Mouse (Mus musculus) liver, embryonic 15.5 days (tissue): ENCODE data around the gene St3gal2. TPM values are rescaled to one million over a fixed set of nuclear protein-coding genes. Genes with fewer than 3 reads are reported as not detected.
A peak's percentile ranks its signal among the peaks of the same experiment; 100 is the strongest.
"Not testable (repeated sequence)": the region's sequence is repeated elsewhere in the genome, so short reads cannot be mapped to it uniquely, and the experiment has no call there.

Experiments
- ATAC-seq: fragments of 200-750 bp; cut with Nextera tagmentation; 2 replicates; pipeline ENCODE4 v1.8.0; 2017; ENCODE audit warnings: moderate number of reproducible peaks, mild to moderate bottlenecking, moderate library complexity; ENCODE audit not compliant: insufficient read depth
- H3K27ac ChIP-seq: fragments of 300-500 bp; sonication (generic); replicated peaks from 2 replicates; pipeline ENCODE4 v1.5.1; 2015; ENCODE audit warnings: mild to moderate bottlenecking, inconsistent platforms
- H3K27me3 ChIP-seq: fragments of 300-500 bp; sonication (generic); 2 replicates; pipeline ENCODE4 v1.6.1; 2015; ENCODE audit warnings: mild to moderate bottlenecking, inconsistent platforms
- H3K36me3 ChIP-seq: fragments of 300-500 bp; sonication (generic); replicated peaks from 2 replicates; pipeline ENCODE4 v1.6.1; 2015; ENCODE audit warnings: moderate library complexity, mild to moderate bottlenecking, inconsistent platforms
- H3K4me1 ChIP-seq: fragments of 300-500 bp; sonication (generic); replicated peaks from 2 replicates; pipeline ENCODE4 v1.6.1; 2015; ENCODE audit warnings: inconsistent platforms
- H3K4me2 ChIP-seq: fragments of 300-500 bp; sonication (generic); 2 replicates; pipeline ENCODE4 v1.6.1; 2015; ENCODE audit warnings: moderate library complexity, mild to moderate bottlenecking, inconsistent platforms
- H3K4me3 ChIP-seq: fragments of 300-500 bp; sonication (generic); replicated peaks from 2 replicates; pipeline ENCODE4 v1.5.1; 2015; ENCODE audit warnings: mild to moderate bottlenecking, inconsistent platforms
- H3K9ac ChIP-seq: fragments of 300-500 bp; sonication (generic); 2 replicates; pipeline ENCODE4 v1.6.1; 2015; ENCODE audit warnings: moderate library complexity, mild to moderate bottlenecking, inconsistent platforms
- H3K9me3 ChIP-seq: fragments of 300-500 bp; sonication (generic); replicated peaks from 2 replicates; pipeline ENCODE4 v1.6.1; 2016; ENCODE audit warnings: inconsistent platforms
- WGBS: fragments of 180-500 bp; shearing (Covaris S2); methylation state at CpG from one replicate; pipeline ENCODE4 v1.1.7; 2015; ENCODE audit warnings: mixed read lengths; ENCODE audit not compliant: insufficient replicate concordance; 5-methylcytosine and 5-hydroxymethylcytosine counted together
- polyA plus RNA-seq: library from polyadenylated mRNA; unstranded; fragments of >200 nt; fragmentation: Nextera tagmentation; extraction: Ambion mirVana; gene quantifications from 2 replicates; pipeline ENCODE4 v1.2.1, GENCODE M21; 2015

Gene St3gal2
- polyA plus RNA-seq, 1 experiment from 2014 or later: 21.9 TPM

DNA sequence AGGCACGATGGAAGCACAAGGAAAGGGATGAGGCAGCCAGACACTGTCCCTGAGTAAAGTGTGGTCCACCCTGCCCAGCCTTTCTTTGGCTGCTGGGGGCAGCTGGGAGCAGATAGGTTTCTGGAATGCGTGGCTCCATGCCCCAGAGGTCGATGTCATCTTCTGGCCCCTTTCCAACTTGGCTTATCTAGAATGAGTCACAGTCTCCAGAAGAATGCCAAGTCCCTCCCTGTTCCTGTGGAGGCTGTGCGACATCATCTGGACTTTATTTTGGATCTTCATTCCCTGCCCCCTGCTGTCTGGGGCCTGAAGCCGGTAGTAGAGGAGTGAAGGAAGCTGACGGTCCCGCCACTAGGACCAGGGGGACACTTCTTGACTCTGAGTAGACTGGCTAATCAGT, 45.9 kb downstream of the St3gal2 start:
- H3K4me3 ChIP-seq: no peak overlapping the region
- H3K36me3 ChIP-seq: peaks cover 94% of the 10 kb centered on the region
- ATAC-seq: no peak
- 49% methylated on average over 7 of the region's 7 CpGs for WGBS
- peaks cover 18% of the 10 kb centered on the region for H3K4me1 ChIP-seq
- no peak overlapping the region for H3K27ac ChIP-seq
- no peaks in the 10 kb centered on the region for H3K9me3 ChIP-seq
- H3K27me3 ChIP-seq: no peaks in the 10 kb centered on the region
- no peak overlapping the region for H3K9ac ChIP-seq
- H3K4me2 ChIP-seq: no peak overlapping the region

DNA sequence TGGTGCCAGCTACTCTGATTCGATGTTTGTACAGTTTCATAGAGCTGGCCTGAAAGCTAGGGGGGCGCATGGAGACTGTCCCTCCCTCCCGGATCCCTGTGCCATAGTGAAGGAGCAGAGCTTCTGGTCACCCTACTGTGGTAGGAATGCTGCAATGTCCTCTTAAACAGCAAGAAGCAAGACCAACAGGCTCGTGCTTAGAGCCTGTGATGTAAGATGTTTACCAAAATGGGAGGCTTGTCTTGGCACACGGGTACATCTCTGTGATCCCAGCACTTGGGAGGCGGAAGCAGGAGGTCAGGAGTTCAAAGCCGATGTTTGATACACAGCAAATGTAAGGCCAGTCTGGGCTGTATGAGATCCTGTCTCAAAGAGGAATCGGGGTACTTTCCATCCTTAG, 46.9 kb downstream of the St3gal2 start:
- H3K4me3 ChIP-seq: no peak overlapping the region
- WGBS: 83% methylated on average over 8 of the region's 8 CpGs
- H3K27me3 ChIP-seq: no peaks in the 10 kb centered on the region
- no peak overlapping the region for H3K4me2 ChIP-seq
- H3K36me3 ChIP-seq: peaks cover 92% of the 10 kb centered on the region
- H3K27ac ChIP-seq: no peak overlapping the region
- no peaks in the 10 kb centered on the region for H3K9me3 ChIP-seq
- H3K9ac ChIP-seq: no peak overlapping the region
- peaks cover 25% of the 10 kb centered on the region for H3K4me1 ChIP-seq
- no peak for ATAC-seq

DNA sequence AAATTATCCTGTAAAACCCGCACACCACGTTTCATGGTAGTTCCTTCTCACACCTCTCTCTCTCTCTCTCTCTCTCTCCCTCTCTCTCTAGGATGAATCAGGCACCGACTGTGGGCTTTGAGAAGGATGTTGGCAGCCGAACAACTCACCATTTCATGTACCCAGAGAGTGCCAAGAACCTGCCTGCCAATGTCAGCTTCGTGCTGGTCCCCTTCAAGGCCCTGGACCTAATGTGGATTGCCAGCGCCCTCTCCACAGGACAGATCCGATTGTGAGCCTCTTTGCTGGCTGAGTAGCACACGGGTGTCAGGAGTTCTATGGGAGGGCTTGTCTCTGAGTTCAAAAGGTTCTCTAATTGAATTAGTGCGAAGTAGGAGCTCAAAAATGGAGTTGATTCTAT, 47.6 kb downstream of the St3gal2 start:
- no peak for ATAC-seq
- no peak overlapping the region for H3K27ac ChIP-seq
- no peak overlapping the region for H3K4me3 ChIP-seq
- peaks cover 25% of the 10 kb centered on the region for H3K4me1 ChIP-seq
- H3K36me3 ChIP-seq: peaks cover 91% of the 10 kb centered on the region
- no peak overlapping the region for H3K9ac ChIP-seq
- no peak overlapping the region for H3K4me2 ChIP-seq
- no peaks in the 10 kb centered on the region for H3K27me3 ChIP-seq
- 77% methylated on average over 9 of the region's 9 CpGs for WGBS
- no peaks in the 10 kb centered on the region for H3K9me3 ChIP-seq

DNA sequence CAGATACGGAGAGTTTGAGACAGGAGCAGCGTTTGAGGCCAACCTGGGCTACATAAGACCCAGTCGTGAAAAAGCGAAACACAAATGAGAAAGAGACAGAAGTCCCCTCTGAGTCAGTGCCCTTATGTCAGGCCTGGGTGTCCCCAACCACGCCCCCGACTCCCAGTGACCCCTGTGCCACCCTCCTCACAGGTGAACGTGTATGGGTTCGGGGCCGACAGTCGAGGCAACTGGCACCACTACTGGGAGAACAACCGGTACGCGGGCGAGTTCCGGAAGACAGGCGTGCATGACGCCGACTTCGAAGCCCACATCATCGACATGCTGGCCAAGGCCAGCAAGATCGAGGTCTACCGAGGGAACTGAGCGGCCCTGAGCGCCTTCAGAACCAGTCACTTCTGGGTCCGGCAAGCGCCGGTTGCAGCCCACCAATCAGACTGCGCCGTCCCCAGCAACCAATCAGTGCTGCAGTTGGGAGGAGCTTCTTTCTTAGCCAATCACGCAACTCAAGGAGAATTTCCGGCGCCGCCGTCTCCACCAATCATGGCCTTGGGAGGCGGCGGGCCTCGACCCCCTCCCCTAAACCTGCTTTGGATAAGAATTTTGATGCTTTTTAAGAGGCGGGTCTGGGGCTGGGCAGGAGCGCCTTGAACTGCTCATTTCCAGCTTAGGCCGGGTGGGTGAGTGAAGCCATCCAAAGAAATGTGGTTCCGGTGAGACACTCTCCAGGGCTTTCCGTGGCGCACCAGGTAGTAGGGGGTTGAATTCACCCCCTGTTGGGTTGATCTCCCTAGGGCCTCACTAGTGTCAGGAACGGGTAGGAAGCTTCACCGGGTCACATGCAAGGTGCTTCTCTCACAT, 50.4 kb downstream of the St3gal2 start:
- 6% methylated on average over 45 of the region's 45 CpGs for WGBS
- H3K4me2 ChIP-seq: peak overlapping the region; percentile 83
- H3K27me3 ChIP-seq: no peaks in the 10 kb centered on the region
- peaks cover 23% of the 10 kb centered on the region for H3K4me1 ChIP-seq
- ATAC-seq: peak; percentile 91
- H3K36me3 ChIP-seq: peaks cover 92% of the 10 kb centered on the region
- no peaks in the 10 kb centered on the region for H3K9me3 ChIP-seq
- peak overlapping the region; percentile 53 for H3K27ac ChIP-seq
- H3K4me3 ChIP-seq: peak overlapping the region; percentile 63
- H3K9ac ChIP-seq: peak overlapping the region; percentile 51

DNA sequence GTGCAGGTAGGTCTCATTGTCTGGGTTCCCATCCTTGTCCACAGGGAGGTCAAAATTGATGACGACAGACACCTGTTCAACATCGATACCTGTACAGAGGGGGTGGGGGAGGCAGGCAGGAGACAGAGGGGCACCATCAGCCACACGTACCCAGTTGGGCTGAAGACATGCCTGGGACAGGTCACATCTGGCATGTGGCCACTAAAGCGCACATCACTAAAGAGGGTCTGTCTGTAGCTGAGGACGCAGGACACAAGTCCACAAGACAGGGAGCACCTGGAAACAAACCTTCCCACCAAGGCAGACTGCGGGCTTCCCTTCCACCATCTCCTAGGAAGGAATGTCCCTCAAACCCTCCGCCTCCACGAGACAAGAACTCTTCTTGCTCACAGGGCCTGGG, 56.8 kb downstream of the St3gal2 start:
- ATAC-seq: not testable (repeated sequence)
- 90% methylated on average over 8 of the region's 8 CpGs for WGBS

DNA sequence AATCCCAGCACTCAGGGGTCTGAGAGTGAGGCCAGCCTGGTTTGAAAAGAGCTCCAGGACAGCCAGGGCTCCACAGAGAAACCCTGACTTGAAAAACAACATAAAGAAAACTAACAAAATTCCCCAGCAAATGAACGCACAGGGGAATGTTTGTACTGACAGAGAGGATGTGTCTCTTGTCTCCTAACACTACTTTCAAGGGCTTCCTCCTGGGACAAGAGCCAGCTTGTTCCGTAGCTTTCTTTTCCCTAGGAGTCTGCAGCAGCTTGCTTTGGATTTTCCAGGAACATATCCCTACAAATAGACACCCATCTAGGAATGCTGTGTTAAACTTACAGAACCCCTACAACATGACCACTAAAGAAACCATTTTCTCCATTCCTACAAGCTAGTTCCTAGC, 58.3 kb downstream of the St3gal2 start:
- not testable (repeated sequence) for H3K9me3 ChIP-seq, H3K27ac ChIP-seq, H3K4me3 ChIP-seq, H3K4me1 ChIP-seq, ATAC-seq, H3K4me2 ChIP-seq, H3K9ac ChIP-seq, H3K27me3 ChIP-seq
- peaks cover 76% of the 10 kb centered on the region for H3K36me3 ChIP-seq
- WGBS: 79% methylated on average over 2 of the region's 2 CpGs

More for the DNA sequence above, 56.8 kb downstream of the St3gal2 start:
- not testable (repeated sequence) for H3K4me2 ChIP-seq, H3K4me1 ChIP-seq, H3K27ac ChIP-seq, H3K9ac ChIP-seq, H3K4me3 ChIP-seq, H3K27me3 ChIP-seq, H3K9me3 ChIP-seq
- peaks cover 75% of the 10 kb centered on the region for H3K36me3 ChIP-seq

DNA sequence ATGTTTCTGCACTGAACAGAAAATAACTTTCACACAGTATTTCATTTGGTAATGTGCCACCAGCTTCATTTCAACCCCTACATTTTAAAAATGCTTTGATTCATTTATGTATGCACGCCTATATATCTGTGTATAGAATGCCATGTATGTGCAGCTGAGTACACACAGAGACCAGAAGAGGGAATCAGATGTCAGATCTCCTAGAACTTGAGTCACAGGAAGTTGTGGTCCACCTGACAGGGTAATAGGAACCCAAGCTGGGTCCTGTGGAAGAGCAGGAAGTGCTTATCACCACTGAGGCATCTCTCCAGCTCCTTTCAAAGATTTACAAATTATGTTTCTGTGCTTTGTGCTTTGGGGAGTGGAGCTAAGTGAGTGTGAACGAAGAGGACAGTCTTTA, 61.6 kb downstream of the St3gal2 start:
- H3K36me3 ChIP-seq: peaks cover 78% of the 10 kb centered on the region
- 46% methylated on average over 2 of the region's 2 CpGs for WGBS
- no peak overlapping the region for H3K27ac ChIP-seq
- ATAC-seq: no peak
- H3K4me2 ChIP-seq: no peak overlapping the region
- no peaks in the 10 kb centered on the region for H3K27me3 ChIP-seq
- H3K4me3 ChIP-seq: no peak overlapping the region
- no peaks in the 10 kb centered on the region for H3K9me3 ChIP-seq
- H3K4me1 ChIP-seq: no peaks in the 10 kb centered on the region
- H3K9ac ChIP-seq: no peak overlapping the region

DNA sequence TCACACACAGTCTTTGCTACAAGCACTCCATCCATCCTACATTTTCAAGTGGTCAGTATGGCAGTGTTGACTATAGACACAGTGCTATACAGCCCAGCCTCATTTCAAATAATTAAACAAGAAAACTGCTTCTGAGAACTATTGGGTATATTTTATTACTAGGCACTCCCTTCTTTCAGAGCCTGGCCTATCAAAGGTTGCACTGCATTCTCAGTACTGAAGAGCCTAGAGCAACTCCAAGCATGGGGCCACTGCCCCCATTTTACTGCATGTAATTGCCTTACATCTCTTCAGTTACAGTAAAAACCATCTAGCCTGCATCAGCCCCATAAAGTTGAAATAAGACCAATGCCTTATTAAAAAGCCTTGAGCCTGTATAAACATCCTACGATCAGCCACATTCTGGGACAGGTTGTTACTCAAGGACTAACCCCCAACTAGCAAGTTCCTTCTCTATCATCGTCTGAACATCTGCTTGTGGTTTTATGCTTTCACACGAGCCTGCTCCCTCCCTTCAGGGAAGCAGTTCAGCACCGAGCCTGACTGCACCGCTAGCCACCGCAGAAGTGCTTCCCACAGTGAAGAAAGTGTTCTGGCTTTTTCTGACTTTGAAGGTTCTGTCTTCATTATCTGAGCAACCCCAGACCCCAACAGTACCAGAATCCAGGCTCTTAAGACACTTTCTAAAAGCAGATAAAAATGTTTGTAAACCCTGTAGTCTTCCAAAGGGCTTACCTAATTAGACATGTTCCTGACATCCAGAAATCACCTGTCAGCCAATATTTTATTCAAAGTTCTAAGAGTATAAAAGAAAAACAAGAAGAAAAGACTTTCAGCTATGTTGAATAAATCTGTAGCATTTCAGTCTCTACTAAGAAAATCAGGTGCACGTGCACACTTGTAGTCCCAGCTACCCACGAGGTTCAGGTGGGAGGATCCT, 68.4 kb downstream of the St3gal2 start:
- Histone ChIP-seq H3K9me3 (no peaks in the 10 kb centered on the region), H3K36me3 (peaks cover 94% of the 10 kb centered on the region), H3K27me3 (no peaks in the 10 kb centered on the region), H3K4me3 (no peak overlapping the region), H3K27ac (peak overlapping the region; percentile 56), H3K4me1 (peaks cover 28% of the 10 kb centered on the region), H3K4me2 (peak overlapping the region; percentile 8; the same call in 1 of the 2 replicates), H3K9ac (no peak overlapping the region)
- ATAC-seq: peak; percentile 92
- WGBS: 19% methylated on average over 8 of the region's 8 CpGs

DNA sequence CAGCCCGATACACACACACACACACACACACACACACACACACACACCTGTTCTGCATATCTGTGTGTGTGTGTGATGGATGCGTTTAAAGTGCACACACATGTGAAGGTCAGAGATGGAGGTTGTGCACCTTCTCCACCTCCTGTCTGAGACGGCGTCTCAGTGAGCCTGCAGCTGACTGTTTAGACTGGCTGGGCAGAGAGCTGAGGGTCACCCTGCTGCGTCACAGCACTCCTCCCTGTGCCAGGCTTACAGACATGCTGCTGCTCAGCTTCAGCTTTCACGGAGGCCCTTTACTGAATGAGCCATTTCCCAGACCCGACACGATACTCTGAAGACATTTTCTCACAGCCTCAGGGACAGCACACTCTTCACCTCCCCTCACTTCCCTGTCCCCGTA, 70.3 kb downstream of the St3gal2 start:
- H3K27me3 ChIP-seq: no peaks in the 10 kb centered on the region
- no peak overlapping the region for H3K9ac ChIP-seq
- H3K4me1 ChIP-seq: peaks cover 28% of the 10 kb centered on the region
- no peaks in the 10 kb centered on the region for H3K9me3 ChIP-seq
- no peak overlapping the region for H3K4me2 ChIP-seq
- H3K27ac ChIP-seq: no peak overlapping the region
- no peak for ATAC-seq
- no peak overlapping the region for H3K4me3 ChIP-seq
- H3K36me3 ChIP-seq: peaks cover 83% of the 10 kb centered on the region
- 84% methylated on average over 9 of the region's 9 CpGs for WGBS

DNA sequence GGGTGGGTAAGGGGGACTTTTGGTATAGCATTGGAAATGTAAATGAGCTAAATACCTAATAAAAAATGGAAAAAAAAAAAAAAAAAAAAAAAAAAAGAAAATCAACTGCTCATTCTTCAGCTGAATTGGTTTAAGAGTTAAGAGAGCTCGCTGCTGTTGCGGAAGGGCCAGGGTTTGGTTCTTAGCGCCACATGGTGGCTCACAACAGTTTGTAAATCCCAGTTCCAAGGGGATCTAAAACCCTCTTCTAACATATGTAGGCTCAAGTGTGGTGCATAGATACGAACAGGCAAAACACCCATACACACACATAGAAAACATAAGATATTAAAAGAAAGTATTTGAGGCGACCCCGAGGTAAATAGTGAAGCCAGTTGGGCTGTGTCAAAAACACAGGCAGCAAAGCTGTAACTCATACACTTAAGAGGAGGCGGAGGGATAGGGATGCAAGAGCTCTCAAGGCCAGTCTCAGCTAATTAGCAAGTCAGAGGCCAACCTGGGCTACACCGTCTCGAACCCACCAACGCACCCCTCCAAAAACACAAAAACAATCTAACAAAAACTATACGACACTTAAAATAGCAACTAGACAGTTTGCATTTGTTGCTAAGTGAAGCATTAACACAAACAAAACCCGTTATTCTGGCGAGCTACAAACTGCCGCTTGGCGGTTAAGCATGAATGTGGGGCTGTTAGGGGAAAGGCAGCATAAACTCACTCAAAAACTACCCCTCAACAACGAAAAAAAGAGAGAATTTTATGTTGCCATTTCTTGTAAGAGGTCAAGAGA, 77.1 kb downstream of the St3gal2 start:
- H3K27ac ChIP-seq: peak overlapping the region; percentile 88
- peaks cover 20% of the 10 kb centered on the region for H3K4me1 ChIP-seq
- no peak for ATAC-seq
- peak overlapping the region; percentile 80 for H3K9ac ChIP-seq
- 30% methylated on average over 16 of the region's 16 CpGs for WGBS
- no peaks in the 10 kb centered on the region for H3K27me3 ChIP-seq
- H3K4me2 ChIP-seq: peak overlapping the region; percentile 79
- peaks cover 31% of the 10 kb centered on the region for H3K36me3 ChIP-seq
- peak overlapping the region; percentile 89 for H3K4me3 ChIP-seq
- no peaks in the 10 kb centered on the region for H3K9me3 ChIP-seq
